Mouse (Mus musculus): ENCODE data around the gene Fbxo7.

Gene Fbxo7

GRCm38 (mm10) chr10:86074971-86075711 is 53.4 kb downstream of the Fbxo7 start:
- in situ Hi-C loops (cut with MboI, MseI), result loop anchor here in 1 of 2 experiments (5.0 kb wide), 1 partner anchor 377 kb away; no protein-coding TSS in a partner anchor

GRCm38 (mm10) chr10:86077272-86077671 is 55.5 kb downstream of the Fbxo7 start:
- in situ Hi-C loops (cut with MboI, MseI), result no loop called here

DNA sequence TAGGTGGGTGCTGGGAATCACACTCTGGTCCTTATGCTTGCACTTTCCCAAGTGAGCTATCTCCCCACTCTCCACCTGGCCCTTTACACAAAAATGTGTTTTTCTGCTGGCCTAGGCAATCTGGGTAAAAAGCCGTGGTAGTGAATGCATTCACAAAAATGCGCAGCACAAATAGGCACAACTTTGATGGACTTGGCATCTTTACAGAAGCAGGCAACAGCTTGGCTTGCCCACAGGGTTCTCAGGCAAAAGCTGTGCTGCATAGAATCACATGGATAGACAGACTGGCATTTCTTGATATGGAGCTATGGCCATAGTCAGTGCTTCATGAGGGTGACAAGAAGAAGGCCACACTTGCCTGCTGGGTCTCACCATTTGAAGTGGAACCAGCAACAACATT is 57.0 kb downstream of the Fbxo7 start:
- in situ Hi-C loops (cut with MboI, MseI), result no loop called here

GRCm38 (mm10) chr10:86079921-86080320 is 58.1 kb downstream of the Fbxo7 start:
- in situ Hi-C loops (cut with MboI, MseI), result no loop called here

GRCm38 (mm10) chr10:86091919-86092318 is 70.1 kb downstream of the Fbxo7 start:
- in situ Hi-C loops (cut with MboI, MseI), result no loop called here

DNA sequence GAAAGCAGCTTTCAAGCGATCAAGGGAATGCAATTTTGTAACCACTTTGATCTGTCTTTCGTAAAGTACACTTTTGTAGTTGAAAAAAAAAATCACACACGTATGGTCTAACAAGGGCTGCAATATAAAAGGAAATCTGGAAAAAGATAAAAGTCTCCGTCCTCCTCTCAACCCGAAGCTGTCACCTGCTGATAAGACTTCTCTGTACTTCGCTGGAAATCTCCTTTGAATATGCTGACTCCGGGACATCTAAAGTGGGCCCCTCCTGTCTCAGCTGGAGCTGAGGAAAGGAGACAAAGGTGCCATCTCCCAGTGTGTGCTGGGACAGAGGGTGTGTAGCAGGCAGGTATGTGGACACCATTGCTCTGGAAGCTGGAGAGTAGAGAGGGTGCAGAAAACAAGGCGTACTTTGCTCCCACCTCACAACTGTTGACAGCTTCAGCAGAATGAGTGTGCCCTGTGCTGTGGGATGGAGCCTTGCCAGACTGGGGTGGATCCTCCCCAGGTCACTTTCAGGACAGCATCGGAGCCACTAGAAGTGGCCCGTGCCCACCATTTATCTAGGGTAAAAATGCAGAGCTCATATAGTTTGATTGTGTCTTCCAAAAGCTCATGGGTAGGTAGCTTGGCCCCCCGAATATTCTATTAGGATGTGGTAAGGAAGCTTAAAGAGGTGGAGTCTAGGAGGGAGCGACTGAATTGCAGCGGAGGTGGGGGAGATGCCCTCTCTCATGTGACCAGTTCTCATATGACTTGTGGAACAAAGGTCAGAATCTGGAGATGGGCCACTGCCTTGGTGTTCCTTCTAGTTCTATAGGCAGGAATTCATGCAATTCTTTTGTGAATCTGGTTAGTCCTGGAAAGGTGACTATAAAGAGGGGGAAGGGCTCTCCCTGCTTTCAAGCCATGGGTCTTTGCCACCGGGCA is 71.6 kb downstream of the Fbxo7 start:
- in situ Hi-C loops (cut with MboI, MseI), result no loop called here

- in situ Hi-C loops (cut with MboI, MseI), result no loop called here
Measured at GRCm38 (mm10) chr10:86098363-86098762, 76.6 kb downstream of the Fbxo7 start.

DNA sequence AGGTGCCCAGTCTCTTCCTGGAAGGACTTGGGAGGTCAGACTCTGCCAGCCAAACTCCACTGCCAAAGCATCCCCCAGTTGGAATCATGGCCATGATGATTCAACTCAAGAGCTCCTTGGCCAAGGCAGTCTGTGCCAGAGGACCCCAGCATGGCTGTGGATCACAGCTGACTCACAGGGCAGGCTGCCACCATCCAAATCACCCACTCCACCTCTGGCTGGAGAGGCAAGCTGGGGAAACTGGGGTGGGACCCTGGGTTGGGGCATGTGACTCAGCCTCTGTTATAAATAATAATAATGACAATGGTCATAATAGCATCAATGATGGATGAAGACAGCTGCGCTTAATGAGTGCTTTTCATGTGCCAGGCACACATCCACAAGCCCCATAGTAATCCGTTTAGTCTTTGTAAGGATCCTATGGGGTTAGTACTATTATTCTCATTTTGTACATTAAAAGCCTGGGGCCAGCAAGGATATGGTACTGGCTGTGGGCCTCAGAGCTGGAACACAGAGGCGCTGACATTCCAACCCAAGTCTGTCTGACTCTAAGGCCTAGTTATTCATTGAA is 78.6 kb downstream of the Fbxo7 start:
- in situ Hi-C loops (cut with MboI, MseI), result no loop called here

All from T-helper 17 cell (primary cell).